Mouse (Mus musculus): ENCODE measurements around the gene Nek3.
A peak's percentile ranks its signal among the peaks of the same experiment; 100 is the strongest.

Gene Nek3

GRCm38 (mm10) chr8:22166080-22166603 lies at the start of gene Nek3:
Gene Nek3, minus strand, starts transcription at chr8:22166435.
- peak; percentile 95 for DNase-seq (ENCODE audit: low read depth, low spot score)

- no peak for DNase-seq (ENCODE audit: low read depth, low spot score)
Measured at GRCm38 (mm10) chr8:22214826-22215225, 48.6 kb upstream of the Nek3 start.

- no peak for DNase-seq (ENCODE audit: low read depth, low spot score)
Measured at GRCm38 (mm10) chr8:22209012-22209411, 42.8 kb upstream of the Nek3 start.

GRCm38 (mm10) chr8:22207535-22207934 lies 41.3 kb upstream of the Nek3 start:
- DNase-seq (ENCODE audit: low read depth, low spot score), result no peak

GRCm38 (mm10) chr8:22199481-22199880 lies 33.2 kb upstream of the Nek3 start:
- peak; percentile 76 for DNase-seq (ENCODE audit: low read depth, low spot score)

GRCm38 (mm10) chr8:22197914-22198313 lies 31.7 kb upstream of the Nek3 start:
- no peak for DNase-seq (ENCODE audit: low read depth, low spot score)

- DNase-seq (ENCODE audit: low read depth, low spot score), result no peak
Measured at GRCm38 (mm10) chr8:22193432-22194010, 27.3 kb upstream of the Nek3 start.

- DNase-seq (ENCODE audit: low read depth, low spot score), result peak; percentile 91
Measured at GRCm38 (mm10) chr8:22192660-22193431, 26.6 kb upstream of the Nek3 start, which contains the start of gene Vps36. Gene Vps36, plus strand, starts transcription at chr8:22192809.

GRCm38 (mm10) chr8:22185431-22186397 lies 19.5 kb upstream of the Nek3 start, which contains the start of gene Ckap2:
Gene Ckap2, minus strand, starts transcription at chr8:22185819.
- peak; percentile 98 for DNase-seq (ENCODE audit: low read depth, low spot score)

GRCm38 (mm10) chr8:22184884-22185283 lies 18.6 kb upstream of the Nek3 start:
- peak; percentile 87 for DNase-seq (ENCODE audit: low read depth, low spot score)

- DNase-seq (ENCODE audit: low read depth, low spot score), result peak; percentile 57
Measured at GRCm38 (mm10) chr8:22175966-22176365, 9.7 kb upstream of the Nek3 start.

- no peak for DNase-seq (ENCODE audit: low read depth, low spot score)
Measured at GRCm38 (mm10) chr8:22169167-22169566, 2.9 kb upstream of the Nek3 start.

GRCm38 (mm10) chr8:22165251-22166079 lies 770 bp downstream of the Nek3 start:
- no peak for DNase-seq (ENCODE audit: low read depth, low spot score)

GRCm38 (mm10) chr8:22164431-22164830 lies 1.8 kb downstream of the Nek3 start:
- DNase-seq (ENCODE audit: low read depth, low spot score), result no peak

- DNase-seq (ENCODE audit: low read depth, low spot score), result no peak
Measured at GRCm38 (mm10) chr8:22162206-22162605, 4.0 kb downstream of the Nek3 start.

GRCm38 (mm10) chr8:22150345-22150663 lies 15.9 kb downstream of the Nek3 start:
- DNase-seq (ENCODE audit: low read depth, low spot score), result no peak

- DNase-seq (ENCODE audit: low read depth, low spot score), result no peak
Measured at GRCm38 (mm10) chr8:22149643-22150344, 16.4 kb downstream of the Nek3 start.

- DNase-seq (ENCODE audit: low read depth, low spot score), result no peak
Measured at GRCm38 (mm10) chr8:22148367-22148740, 17.9 kb downstream of the Nek3 start.

GRCm38 (mm10) chr8:22147706-22148366 lies 18.4 kb downstream of the Nek3 start:
- DNase-seq (ENCODE audit: low read depth, low spot score), result no peak

- DNase-seq (ENCODE audit: low read depth, low spot score), result peak; percentile 50
Measured at GRCm38 (mm10) chr8:22145831-22146230, 20.4 kb downstream of the Nek3 start.

Data from ZHBTc4 (cell line).